ENCODE assay signal across 9 mouse cellular contexts in the genomic region with DNA sequence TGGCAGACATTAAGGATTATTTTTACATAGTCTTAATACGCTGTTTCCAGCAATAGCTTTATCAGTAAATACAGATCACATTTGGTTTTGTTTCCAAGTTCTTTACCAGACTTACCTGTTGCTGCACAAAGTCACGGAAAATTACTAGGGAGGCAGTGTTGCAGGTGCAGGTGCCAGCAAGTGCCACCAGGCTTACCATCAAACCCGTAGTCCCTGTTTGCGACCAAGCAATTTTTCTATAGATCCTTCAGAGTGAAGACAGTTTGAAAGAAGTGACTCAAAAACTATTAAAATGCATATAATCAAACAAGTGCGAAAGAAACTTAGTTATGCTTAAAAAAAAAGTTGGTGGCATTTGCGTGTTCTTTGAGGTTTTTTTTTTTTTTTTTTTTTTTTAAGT. TPM values are rescaled to one million over a fixed set of nuclear protein-coding genes. Genes with fewer than 3 reads are reported as not detected.
A peak's percentile ranks its signal among the peaks of the same experiment; 100 is the strongest.
DNase-seq lines count a peak whose midpoint lies in the region; ATAC-seq lines count a peak whose summit lies in the region.
"Had no signal": no experiment of that assay in that cellular context is flagged by ENCODE, and none has a peak within 500 bp of the region (broad histone marks: within the 10 kb centered on the region; RNA-seq: fewer than 3 reads in every experiment).

No protein-coding gene starts in this region.

- DNase-seq in hindbrain, embryonic 10.5 days (ENCODE audit: low spot score): no peak
- peak; percentile 25 for DNase-seq in CD4-positive helper T cell, adult 2 months (ENCODE audit: low read depth, low spot score)
- DNase-seq in left cerebral cortex, adult 18-20 months (ENCODE audit: low spot score in 2 of 2): no peak
- no peak for DNase-seq in frontal cortex, postnatal 25 days (ENCODE audit: low spot score in 2 of 2)
- no peak for DNase-seq in layer of hippocampus, postnatal 36 days

- H3K27ac ChIP-seq in hindbrain, embryonic 10.5 days: no peak overlapping the region
- H3K27ac ChIP-seq in hindbrain, embryonic 12.5 days: no peak overlapping the region
- no peak overlapping the region for H3K27ac ChIP-seq in embryonic facial prominence, embryonic 15.5 days (replicated peaks)
- H3K27ac ChIP-seq in liver, embryonic 16.5 days (ENCODE audit: low read length): no peak overlapping the region
- H3K27ac ChIP-seq: liver, embryonic 13.5 days had no signal

- peak overlapping the region; percentile 63; the same call in 1 of the 2 replicates for H3K4me3 ChIP-seq in hindbrain, embryonic 10.5 days
- no peak overlapping the region for H3K4me3 ChIP-seq in hindbrain, embryonic 12.5 days
- no peak overlapping the region for H3K4me3 ChIP-seq in embryonic facial prominence, embryonic 15.5 days (replicated peaks)
- peak overlapping the region; percentile 61; the same call in 1 of the 2 replicates for H3K4me3 ChIP-seq in liver, embryonic 16.5 days (ENCODE audit: low read depth, low read length)

- 52% methylated on average over 6 of the region's 6 CpGs for WGBS in hindbrain, embryonic 10.5 days
- WGBS in hindbrain, embryonic 12.5 days: 57% methylated on average over 6 of the region's 6 CpGs
- WGBS in embryonic facial prominence, embryonic 15.5 days: 50% methylated on average over 6 of the region's 6 CpGs
- WGBS in liver, embryonic 16.5 days (ENCODE audit: insufficient replicate concordance): 49% methylated on average over 6 of the region's 6 CpGs

- no peaks in the 10 kb centered on the region for H3K9me3 ChIP-seq in hindbrain, embryonic 10.5 days
- no peaks in the 10 kb centered on the region for H3K9me3 ChIP-seq in hindbrain, embryonic 12.5 days (replicated peaks)
- no peaks in the 10 kb centered on the region for H3K9me3 ChIP-seq in embryonic facial prominence, embryonic 15.5 days (replicated peaks)
- no peaks in the 10 kb centered on the region for H3K9me3 ChIP-seq in liver, embryonic 16.5 days (replicated peaks; ENCODE audit: control insufficient read depth, low read length)
- H3K9me3 ChIP-seq: liver, embryonic 13.5 days had no signal

- H3K36me3 ChIP-seq in hindbrain, embryonic 10.5 days: no peaks in the 10 kb centered on the region
- no peaks in the 10 kb centered on the region for H3K36me3 ChIP-seq in hindbrain, embryonic 12.5 days
- H3K36me3 ChIP-seq in embryonic facial prominence, embryonic 15.5 days: no peaks in the 10 kb centered on the region
- no peaks in the 10 kb centered on the region for H3K36me3 ChIP-seq in liver, embryonic 16.5 days (ENCODE audit: control insufficient read depth, insufficient read depth)
- H3K36me3 ChIP-seq: liver, embryonic 13.5 days had no signal

- ATAC-seq in hindbrain, embryonic 12.5 days (ENCODE audit: low FRiP score): no peak
- no peak for ATAC-seq in embryonic facial prominence, embryonic 15.5 days (ENCODE audit: insufficient number of reproducible peaks, low FRiP score, low TSS enrichment, low read depth)
- no peak for ATAC-seq in liver, embryonic 16.5 days (ENCODE audit: low read depth)

- no peak overlapping the region; the same call in 1 of the 2 replicates for H3K4me2 ChIP-seq in hindbrain, embryonic 12.5 days (replicated peaks)
- H3K4me2 ChIP-seq in embryonic facial prominence, embryonic 15.5 days (replicated peaks): peak overlapping the region; percentile 86; the same call in 1 of the 2 replicates
- H3K4me2 ChIP-seq in liver, embryonic 16.5 days (ENCODE audit: low read depth, low read length): peak overlapping the region; percentile 75

- no peak overlapping the region for H3K9ac ChIP-seq in hindbrain, embryonic 12.5 days
- no peak overlapping the region for H3K9ac ChIP-seq in embryonic facial prominence, embryonic 15.5 days
- no peak overlapping the region for H3K9ac ChIP-seq in liver, embryonic 16.5 days (ENCODE audit: low read depth, low read length)

- H3K4me1 ChIP-seq in hindbrain, embryonic 10.5 days (replicated peaks): peaks cover 9% of the 10 kb centered on the region
- H3K4me1 ChIP-seq in hindbrain, embryonic 12.5 days: peaks cover 8% of the 10 kb centered on the region
- H3K4me1 ChIP-seq in embryonic facial prominence, embryonic 15.5 days: peaks cover 9% of the 10 kb centered on the region
- peaks cover 4% of the 10 kb centered on the region for H3K4me1 ChIP-seq in liver, embryonic 16.5 days (ENCODE audit: control insufficient read depth, low read depth, low read length)

- H3K27me3 ChIP-seq in hindbrain, embryonic 10.5 days (ENCODE audit: insufficient read depth, poor library complexity, severe bottlenecking): peaks cover 47% of the 10 kb centered on the region
- H3K27me3 ChIP-seq in hindbrain, embryonic 12.5 days: peaks cover 40% of the 10 kb centered on the region
- H3K27me3 ChIP-seq in embryonic facial prominence, embryonic 15.5 days: peaks cover 29% of the 10 kb centered on the region
- H3K27me3 ChIP-seq in liver, embryonic 16.5 days (ENCODE audit: control insufficient read depth, insufficient read depth, low read depth, low read length): peaks cover 5% of the 10 kb centered on the region

RNA-seq across cellular contexts. Expression of gene Sqor, which starts 0.5 kb away (rescaled TPM):
- polyA plus RNA-seq in hindbrain, embryonic 10.5 days (2016; fragmentation: Nextera tagmentation; extraction: Ambion mirVana): 2.7 and 3.3 TPM in 2 replicates
- polyA plus RNA-seq in hindbrain, embryonic 12.5 days (2016; fragmentation: Nextera tagmentation; extraction: Ambion mirVana): 3.1 and 3.8 TPM in 2 replicates
- polyA plus RNA-seq in embryonic facial prominence, embryonic 15.5 days (2015; fragmentation: Nextera tagmentation; extraction: Ambion mirVana): 7.5 TPM in 2 replicates
- 9.1 and 9.3 TPM in 2 replicates for polyA plus RNA-seq in liver, embryonic 16.5 days (2015; fragmentation: Nextera tagmentation; extraction: Ambion mirVana)
- total RNA-seq in left cerebral cortex, adult 18-20 months (2021): 1 to 10 TPM; 6.3 to 7.3 TPM
- 1 to 10 TPM; 5.3 to 5.9 TPM for total RNA-seq in layer of hippocampus, postnatal 36 days (2021)

RNA-seq across cellular contexts. Expression of gene Bloc1s6, which starts 26.2 kb away (rescaled TPM):
- 72.4 and 75.4 TPM in 2 replicates for polyA plus RNA-seq in hindbrain, embryonic 10.5 days (2016; fragmentation: Nextera tagmentation; extraction: Ambion mirVana)
- 71.8 and 73.9 TPM in 2 replicates for polyA plus RNA-seq in hindbrain, embryonic 12.5 days (2016; fragmentation: Nextera tagmentation; extraction: Ambion mirVana)
- 46.5 and 47.5 TPM in 2 replicates for polyA plus RNA-seq in embryonic facial prominence, embryonic 15.5 days (2015; fragmentation: Nextera tagmentation; extraction: Ambion mirVana)
- 15.5 and 16.5 TPM in 2 replicates for polyA plus RNA-seq in liver, embryonic 16.5 days (2015; fragmentation: Nextera tagmentation; extraction: Ambion mirVana)
- total RNA-seq in left cerebral cortex, adult 18-20 months (2021): 10 to 100 TPM; 26.8 to 30.6 TPM
- 10 to 100 TPM; 19.9 to 28.0 TPM for total RNA-seq in layer of hippocampus, postnatal 36 days (2021)

Comparison
In these comparisons a context has a peak if more than half of its experiments do, and no peak if none do; other contexts are left out.
1. H3K4me3 ChIP-seq: peak in hindbrain, embryonic 10.5 days (single experiment) and liver, embryonic 16.5 days (single experiment); none in hindbrain, embryonic 12.5 days (single experiment) and embryonic facial prominence, embryonic 15.5 days (single experiment).